Mouse (Mus musculus): ENCODE data around the gene Pfn4. TPM values are rescaled to one million over a fixed set of nuclear protein-coding genes. Genes with fewer than 3 reads are reported as not detected.
"Not testable (repeated sequence)": the region's sequence is repeated elsewhere in the genome, so short reads cannot be mapped to it uniquely, and the experiment has no call there.

Gene Pfn4
- total and polyA plus RNA-seq, 2 experiments from 2014 or later, result 9.2 to 21.3 TPM

DNA sequence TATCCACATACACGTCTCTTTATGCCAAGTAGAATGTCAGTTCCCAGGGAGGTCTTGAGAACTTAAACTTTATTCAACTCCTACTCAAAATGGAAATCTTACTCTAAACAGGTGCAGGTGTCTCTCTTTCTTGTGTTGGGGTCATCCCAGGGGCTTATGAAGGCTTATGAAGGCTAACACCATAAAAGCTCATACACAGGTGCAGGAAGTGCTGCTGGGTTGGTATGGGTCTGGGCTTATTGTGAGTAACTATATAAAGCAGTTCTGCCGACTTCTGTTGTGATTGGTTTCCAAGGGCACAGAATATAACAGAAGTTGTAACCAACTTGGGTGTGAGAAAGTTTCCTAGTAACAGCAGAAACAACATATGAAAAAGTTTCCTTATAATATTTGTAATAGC lies 15.6 kb downstream of the Pfn4 start:
- no peak overlapping the region for H3K27ac ChIP-seq (ENCODE audit: low read depth, low read length)
- H3K27me3 ChIP-seq (ENCODE audit: insufficient read depth, low read length), result no peaks in the 10 kb centered on the region
- ATAC-seq, result no peak
- H3K4me1 ChIP-seq (ENCODE audit: insufficient read depth), result no peaks in the 10 kb centered on the region
- no peak overlapping the region for H3K4me2 ChIP-seq (ENCODE audit: low read depth)
- H3K9me3 ChIP-seq (ENCODE audit: low read length), result no peaks in the 10 kb centered on the region
- H3K9ac ChIP-seq, result no peak overlapping the region
- 77% methylated on average over 2 of the region's 2 CpGs for WGBS
- no peak for TF ChIP-seq CTCF (IDR thresholded peaks at IDR 0.05; ENCODE audit: low read depth)
- no peak overlapping the region for H3K4me3 ChIP-seq (ENCODE audit: low read depth, low read length)
- no peak for DNase-seq
- no peaks in the 10 kb centered on the region for H3K36me3 ChIP-seq (ENCODE audit: insufficient read depth)

DNA sequence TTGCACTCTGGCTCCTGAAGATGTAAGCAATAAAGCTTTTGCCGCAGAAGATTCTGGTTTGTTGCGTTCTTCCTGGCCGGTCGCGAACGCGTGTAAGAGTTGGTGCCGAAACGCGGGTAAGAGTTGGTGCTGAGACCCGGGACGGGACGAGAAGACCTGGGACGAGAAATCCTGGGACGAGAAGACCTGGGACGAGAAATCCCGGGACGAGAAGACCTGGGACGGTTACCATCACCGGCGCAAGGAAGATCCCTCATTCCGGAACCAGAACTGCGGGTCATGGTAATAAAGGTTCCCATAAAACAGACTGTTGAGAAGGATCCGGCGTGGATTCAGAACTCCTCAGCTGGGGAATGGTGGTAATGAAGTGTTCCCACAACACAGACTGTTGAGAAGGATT lies 19.3 kb downstream of the Pfn4 start:
- not testable (repeated sequence) for H3K27me3 ChIP-seq (ENCODE audit: insufficient read depth, low read length); ATAC-seq; H3K9me3 ChIP-seq (ENCODE audit: low read length); H3K4me2 ChIP-seq (ENCODE audit: low read depth); H3K36me3 ChIP-seq (ENCODE audit: insufficient read depth); H3K4me3 ChIP-seq (ENCODE audit: low read depth, low read length); H3K4me1 ChIP-seq (ENCODE audit: insufficient read depth); H3K27ac ChIP-seq (ENCODE audit: low read depth, low read length); H3K9ac ChIP-seq; DNase-seq
- 97% methylated on average over 25 of the region's 25 CpGs for WGBS

DNA sequence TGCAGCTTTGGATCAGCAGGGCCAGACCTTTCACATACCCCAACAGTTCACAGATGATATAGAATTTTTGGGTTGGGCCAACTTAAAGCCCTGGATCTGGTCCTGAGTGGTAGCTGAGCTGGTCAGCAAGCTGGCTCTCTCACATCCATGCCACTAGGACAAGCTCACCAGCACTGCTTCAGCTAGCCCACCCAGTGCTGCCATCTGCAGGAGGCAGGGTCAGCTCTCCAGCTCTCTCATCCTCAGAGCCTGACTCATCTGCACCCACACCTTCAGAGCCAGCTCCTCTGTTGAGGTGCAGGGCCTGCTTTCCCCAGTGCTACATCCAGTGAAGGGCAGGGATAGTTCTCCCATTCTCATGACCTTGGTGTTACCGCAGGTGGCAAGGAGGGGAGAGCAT lies 24.9 kb downstream of the Pfn4 start:
- peak; percentile 53 for TF ChIP-seq CTCF (IDR thresholded peaks at IDR 0.05; ENCODE audit: low read depth)
- no peak overlapping the region for H3K9ac ChIP-seq
- no peak overlapping the region for H3K27ac ChIP-seq (ENCODE audit: low read depth, low read length)
- H3K27me3 ChIP-seq (ENCODE audit: insufficient read depth, low read length), result no peaks in the 10 kb centered on the region
- 68% methylated on average over 1 of the region's 1 CpGs for WGBS
- H3K4me1 ChIP-seq (ENCODE audit: insufficient read depth), result no peaks in the 10 kb centered on the region
- no peak overlapping the region for H3K4me3 ChIP-seq (ENCODE audit: low read depth, low read length)
- H3K4me2 ChIP-seq (ENCODE audit: low read depth), result no peak overlapping the region
- H3K36me3 ChIP-seq (ENCODE audit: insufficient read depth), result no peaks in the 10 kb centered on the region
- DNase-seq (no peak), ATAC-seq (no peak)
- H3K9me3 ChIP-seq (ENCODE audit: low read length), result no peaks in the 10 kb centered on the region

DNA sequence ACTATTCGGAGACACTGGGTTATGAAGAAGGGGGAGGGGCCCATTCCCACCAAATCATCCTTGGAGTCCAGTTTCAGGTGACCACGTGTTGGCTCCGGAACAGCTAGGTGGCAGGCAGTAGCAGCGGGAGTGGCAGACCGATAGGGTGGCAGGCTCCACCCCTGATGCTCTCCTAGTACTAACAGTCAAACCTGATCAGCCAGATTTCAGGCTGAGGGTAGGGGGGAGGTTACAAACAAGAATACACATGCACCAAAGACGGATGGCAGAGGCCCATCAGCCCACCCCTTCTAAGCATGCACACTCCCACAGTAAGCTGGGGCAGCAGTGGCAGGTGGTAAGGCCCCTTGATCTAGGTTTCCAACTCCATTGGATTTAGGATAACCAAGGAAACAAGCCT lies 28.6 kb downstream of the Pfn4 start:
- ATAC-seq; DNase-seq; H3K36me3 ChIP-seq (ENCODE audit: insufficient read depth); H3K9ac ChIP-seq; H3K4me3 ChIP-seq (ENCODE audit: low read depth, low read length); H3K4me1 ChIP-seq (ENCODE audit: insufficient read depth); H3K27ac ChIP-seq (ENCODE audit: low read depth, low read length); H3K4me2 ChIP-seq (ENCODE audit: low read depth); H3K9me3 ChIP-seq (ENCODE audit: low read length); H3K27me3 ChIP-seq (ENCODE audit: insufficient read depth, low read length): not testable (repeated sequence)
- 79% methylated on average over 6 of the region's 6 CpGs for WGBS

DNA sequence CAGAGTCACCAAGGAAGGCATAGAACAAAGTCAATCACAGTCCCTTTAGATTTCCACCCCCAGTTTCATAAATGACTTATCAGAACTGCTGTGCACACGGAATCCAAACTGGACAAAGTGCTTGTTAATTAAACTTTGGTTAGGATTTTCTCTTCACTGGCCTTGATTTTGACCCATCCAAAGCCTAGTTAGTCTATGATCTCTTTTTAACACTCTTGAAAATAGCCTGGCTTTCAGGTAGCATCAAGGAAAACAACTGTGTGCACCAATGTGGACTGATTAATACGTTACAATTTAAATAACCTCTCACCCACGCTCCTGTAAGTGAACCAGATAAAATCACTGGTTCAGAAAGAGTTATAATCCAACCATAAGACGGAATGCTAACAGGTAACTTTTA lies 42.2 kb downstream of the Pfn4 start:
- Histone ChIP-seq H3K27ac (ENCODE audit: low read depth, low read length) (no peak overlapping the region), H3K4me3 (ENCODE audit: low read depth, low read length) (no peak overlapping the region), H3K9me3 (ENCODE audit: low read length) (no peaks in the 10 kb centered on the region), H3K9ac (no peak overlapping the region), H3K36me3 (ENCODE audit: insufficient read depth) (no peaks in the 10 kb centered on the region), H3K4me2 (ENCODE audit: low read depth) (no peak overlapping the region), H3K27me3 (ENCODE audit: insufficient read depth, low read length) (no peaks in the 10 kb centered on the region), H3K4me1 (ENCODE audit: insufficient read depth) (no peaks in the 10 kb centered on the region)
- 82% methylated on average over 4 of the region's 4 CpGs for WGBS
- no peak for TF ChIP-seq CTCF (IDR thresholded peaks at IDR 0.05; ENCODE audit: low read depth)
- DNase-seq (no peak), ATAC-seq (no peak)

DNA sequence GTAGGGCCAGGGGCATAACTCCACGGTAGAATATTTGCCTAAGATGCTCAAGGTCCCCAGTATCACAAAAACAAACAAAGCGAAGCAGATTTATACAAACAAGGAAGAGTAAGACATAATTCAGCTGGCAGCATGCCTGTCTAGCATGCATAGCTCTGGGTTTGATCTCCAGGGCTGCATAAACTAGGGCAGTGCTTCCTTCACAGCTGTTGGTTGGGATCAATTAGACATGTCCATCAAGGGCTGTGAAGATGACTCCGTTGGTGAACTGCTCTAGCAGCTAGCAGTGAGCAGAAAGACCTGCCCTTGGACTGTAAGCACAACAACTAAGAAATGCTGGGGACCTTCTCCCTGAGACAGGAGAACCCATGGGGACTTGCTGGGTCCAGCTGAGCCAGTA lies 42.9 kb downstream of the Pfn4 start:
- no peaks in the 10 kb centered on the region for H3K36me3 ChIP-seq (ENCODE audit: insufficient read depth)
- TF ChIP-seq CTCF (IDR thresholded peaks at IDR 0.05; ENCODE audit: low read depth), result no peak
- H3K4me1 ChIP-seq (ENCODE audit: insufficient read depth), result no peaks in the 10 kb centered on the region
- no peak overlapping the region for H3K4me3 ChIP-seq (ENCODE audit: low read depth, low read length)
- H3K27ac ChIP-seq (ENCODE audit: low read depth, low read length), result no peak overlapping the region
- no peaks in the 10 kb centered on the region for H3K27me3 ChIP-seq (ENCODE audit: insufficient read depth, low read length)
- DNase-seq (no peak), ATAC-seq (no peak)
- no peak overlapping the region for H3K9ac ChIP-seq
- no peak overlapping the region for H3K4me2 ChIP-seq (ENCODE audit: low read depth)
- 70% methylated on average over 3 of the region's 3 CpGs for WGBS
- H3K9me3 ChIP-seq (ENCODE audit: low read length), result no peaks in the 10 kb centered on the region

DNA sequence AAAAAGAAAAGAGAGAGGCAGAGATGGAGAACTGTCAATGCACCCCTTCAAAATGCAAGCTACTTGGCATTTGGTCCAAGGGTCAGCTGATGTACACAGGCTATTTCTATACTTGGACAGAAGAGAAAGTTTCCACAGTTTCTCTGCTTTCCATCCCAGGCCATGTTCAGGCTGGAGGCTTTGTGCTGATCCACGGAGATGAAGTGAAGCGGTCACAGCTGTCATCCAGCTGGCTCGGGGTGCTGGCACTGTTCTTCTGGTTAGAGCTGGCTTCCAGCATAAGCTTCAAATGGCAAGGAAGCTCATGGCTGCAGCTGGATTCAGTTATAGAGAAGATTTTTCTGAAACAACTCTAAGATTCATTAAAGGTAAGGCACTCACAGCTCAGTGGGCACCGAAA lies 44.8 kb downstream of the Pfn4 start:
- H3K36me3 ChIP-seq (ENCODE audit: insufficient read depth), result no peaks in the 10 kb centered on the region
- no peak for TF ChIP-seq CTCF (IDR thresholded peaks at IDR 0.05; ENCODE audit: low read depth)
- H3K27ac ChIP-seq (ENCODE audit: low read depth, low read length), result no peak overlapping the region
- WGBS, result 88% methylated on average over 4 of the region's 4 CpGs
- no peak overlapping the region for H3K9ac ChIP-seq
- peaks cover 9% of the 10 kb centered on the region for H3K4me1 ChIP-seq (ENCODE audit: insufficient read depth)
- H3K27me3 ChIP-seq (ENCODE audit: insufficient read depth, low read length), result no peaks in the 10 kb centered on the region
- no peak for DNase-seq
- no peak for ATAC-seq
- H3K9me3 ChIP-seq (ENCODE audit: low read length), result no peaks in the 10 kb centered on the region
- no peak overlapping the region for H3K4me2 ChIP-seq (ENCODE audit: low read depth)
- no peak overlapping the region for H3K4me3 ChIP-seq (ENCODE audit: low read depth, low read length)

All from forebrain, postnatal 0 days (tissue).